Mouse (Mus musculus) forebrain, embryonic 14.5 days (tissue): ENCODE results near the gene Pip5k1b. TPM values are rescaled to one million over a fixed set of nuclear protein-coding genes. Genes with fewer than 3 reads are reported as not detected.

Experiments
- ATAC-seq: fragments of 200-750 bp; cut with Nextera tagmentation; 2 replicates; pipeline ENCODE4 v1.8.0; 2017; ENCODE audit warnings: mild to moderate bottlenecking, moderate library complexity
- DNase-seq: peaks from one replicate; pipeline ENCODE4 v3.0.0-alpha.2; 2015; ENCODE audit warnings: low spot score
- H3K27ac ChIP-seq: fragments of 300-500 bp; sonication (generic); 2 replicates; pipeline ENCODE4 v1.5.1; 2014; ENCODE audit warnings: low read depth, mild to moderate bottlenecking, control low read depth, low read length, moderate library complexity
- H3K27me3 ChIP-seq: fragments of 300-500 bp; sonication (generic); replicated peaks from 2 replicates; pipeline ENCODE4 v1.6.1; 2014; ENCODE audit warnings: low read length, control low read depth, mixed read lengths; ENCODE audit not compliant: control insufficient read depth, insufficient read depth
- H3K36me3 ChIP-seq: fragments of 300-500 bp; sonication (generic); 2 replicates; pipeline ENCODE4 v1.6.1; 2014; ENCODE audit warnings: low read length, control low read depth; ENCODE audit not compliant: control insufficient read depth, insufficient read depth
- H3K4me1 ChIP-seq: fragments of 300-500 bp; sonication (generic); 2 replicates; pipeline ENCODE4 v1.6.1; 2014; ENCODE audit warnings: antibody characterized with exemption, low read length, control low read depth; ENCODE audit not compliant: control insufficient read depth, insufficient read depth
- H3K4me2 ChIP-seq: fragments of 300-500 bp; sonication (generic); 2 replicates; pipeline ENCODE4 v1.6.1; 2014; ENCODE audit warnings: mild to moderate bottlenecking, control low read depth, low read length
- H3K4me3 ChIP-seq: fragments of 300-500 bp; sonication (generic); 2 replicates; pipeline ENCODE4 v1.5.1; 2014; ENCODE audit warnings: low read depth, low read length, control low read depth
- H3K9ac ChIP-seq: fragments of 300-500 bp; sonication (generic); 2 replicates; pipeline ENCODE4 v1.6.1; 2014; ENCODE audit warnings: mild to moderate bottlenecking, low read length, control low read depth, moderate library complexity
- H3K9me3 ChIP-seq: fragments of 300-500 bp; sonication (generic); replicated peaks from 2 replicates; pipeline ENCODE4 v1.6.1; 2016; ENCODE audit warnings: low read length, control low read depth, mixed read lengths; ENCODE audit not compliant: control insufficient read depth
- WGBS: fragments of 180-500 bp; shearing (Covaris S2); extraction: QIAGEN DNeasy Blood & Tissue Kit; methylation state at CpG from one replicate; pipeline ENCODE4 v1.1.7; 2014; 5-methylcytosine and 5-hydroxymethylcytosine counted together
- polyA plus RNA-seq: library from polyadenylated mRNA; unstranded; fragments of >200 nt; fragmentation: Nextera tagmentation; extraction: Ambion mirVana; gene quantifications from 2 replicates; pipeline ENCODE4 v1.2.1, GENCODE M21; 2014

Pip5k1b gene
- polyA plus RNA-seq, 1 experiment from 2014 or later = 2.1 TPM

GRCm38 (mm10) chr19:24415778-24416621 is 139.7 kb downstream of the Pip5k1b start:
- no peaks in the 10 kb centered on the region for H3K9me3 ChIP-seq
- WGBS = 77% methylated on average over 8 of the region's 8 CpGs
- no peaks in the 10 kb centered on the region for H3K4me1 ChIP-seq
- H3K4me2 ChIP-seq = no peak overlapping the region
- no peaks in the 10 kb centered on the region for H3K36me3 ChIP-seq
- DNase-seq = peak; percentile 24
- no peak overlapping the region for H3K27ac ChIP-seq
- 0 out of 2 replicates have a peak, but pooled peaks have one; percentile 32 for ATAC-seq
- no peaks in the 10 kb centered on the region for H3K27me3 ChIP-seq
- no peak overlapping the region for H3K9ac ChIP-seq
- no peak overlapping the region for H3K4me3 ChIP-seq

DNA sequence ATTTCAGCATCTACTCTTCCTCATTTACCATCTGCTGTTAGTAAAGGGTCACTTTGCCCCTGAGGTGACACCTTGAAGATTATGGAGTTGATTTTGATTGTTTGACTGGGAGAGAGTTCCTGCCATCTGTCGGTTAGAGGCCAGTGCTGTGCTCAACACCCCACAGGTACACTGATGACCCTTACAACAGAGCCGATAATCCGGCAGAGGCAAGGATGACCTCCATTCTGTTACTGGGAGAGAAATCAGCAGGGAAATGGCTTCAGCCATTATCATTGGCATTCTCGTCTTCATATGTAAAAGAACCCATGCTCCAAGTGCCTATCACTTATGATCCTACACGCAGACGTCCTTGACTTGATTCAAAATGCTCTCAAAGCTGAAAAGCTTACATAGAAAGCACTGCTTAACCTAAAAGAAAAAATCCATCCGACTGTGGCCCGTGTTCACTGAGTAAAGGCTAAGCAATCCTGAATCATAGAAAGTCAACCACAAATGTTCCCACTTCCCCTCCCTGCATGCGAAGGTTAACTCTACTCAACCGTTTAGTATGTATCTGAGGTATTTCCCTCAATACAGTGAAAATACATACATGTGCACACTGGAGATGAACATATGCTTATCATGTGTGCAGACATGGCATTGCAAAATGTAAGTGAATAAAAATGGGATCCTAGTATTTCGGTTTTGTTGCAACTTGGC is 146.7 kb downstream of the Pip5k1b start:
- no peaks in the 10 kb centered on the region for H3K4me1 ChIP-seq
- no peak overlapping the region for H3K27ac ChIP-seq
- DNase-seq = no peak
- no peaks in the 10 kb centered on the region for H3K27me3 ChIP-seq
- no peak overlapping the region for H3K4me3 ChIP-seq
- no peak for ATAC-seq
- H3K9me3 ChIP-seq = no peaks in the 10 kb centered on the region
- H3K4me2 ChIP-seq = no peak overlapping the region
- no peaks in the 10 kb centered on the region for H3K36me3 ChIP-seq
- H3K9ac ChIP-seq = no peak overlapping the region
- WGBS = 88% methylated on average over 11 of the region's 11 CpGs

- no peak overlapping the region for H3K4me2 ChIP-seq
- ATAC-seq (no peak), DNase-seq (no peak)
- no peak overlapping the region for H3K27ac ChIP-seq
- H3K27me3 ChIP-seq = no peaks in the 10 kb centered on the region
- no peaks in the 10 kb centered on the region for H3K36me3 ChIP-seq
- H3K4me1 ChIP-seq = no peaks in the 10 kb centered on the region
- no peak overlapping the region for H3K9ac ChIP-seq
- no peak overlapping the region for H3K4me3 ChIP-seq
- 99% methylated on average over 3 of the region's 3 CpGs for WGBS
- H3K9me3 ChIP-seq = no peaks in the 10 kb centered on the region
These were observed 151.0 kb downstream of the Pip5k1b start for GRCm38 (mm10) chr19:24404716-24405115.

DNA sequence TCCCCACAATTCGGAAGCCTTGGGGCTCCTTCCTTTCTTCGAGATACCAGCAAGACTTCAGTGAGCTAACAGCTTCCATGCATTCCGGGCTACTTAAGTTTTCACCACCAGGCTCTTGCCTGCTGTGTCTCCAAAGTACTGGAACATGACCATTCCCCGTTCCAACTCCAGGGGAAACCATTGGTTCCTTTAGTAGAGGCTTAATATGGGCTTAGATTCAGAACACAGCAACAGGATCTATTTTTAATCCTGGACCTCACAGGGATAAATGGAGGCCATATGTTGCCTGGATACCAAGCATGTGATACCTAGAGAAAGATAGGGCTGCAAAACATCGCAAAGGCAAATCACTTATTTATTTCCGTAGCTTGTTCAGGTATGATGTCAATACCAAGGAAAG is 152.4 kb downstream of the Pip5k1b start:
- ATAC-seq (no peak), DNase-seq (no peak)
- Histone ChIP-seq H3K4me1 (no peaks in the 10 kb centered on the region), H3K4me3 (no peak overlapping the region), H3K27ac (no peak overlapping the region), H3K9ac (no peak overlapping the region), H3K9me3 (no peaks in the 10 kb centered on the region), H3K27me3 (no peaks in the 10 kb centered on the region), H3K36me3 (no peaks in the 10 kb centered on the region), H3K4me2 (no peak overlapping the region)
- WGBS = 93% methylated on average over 6 of the region's 6 CpGs

DNA sequence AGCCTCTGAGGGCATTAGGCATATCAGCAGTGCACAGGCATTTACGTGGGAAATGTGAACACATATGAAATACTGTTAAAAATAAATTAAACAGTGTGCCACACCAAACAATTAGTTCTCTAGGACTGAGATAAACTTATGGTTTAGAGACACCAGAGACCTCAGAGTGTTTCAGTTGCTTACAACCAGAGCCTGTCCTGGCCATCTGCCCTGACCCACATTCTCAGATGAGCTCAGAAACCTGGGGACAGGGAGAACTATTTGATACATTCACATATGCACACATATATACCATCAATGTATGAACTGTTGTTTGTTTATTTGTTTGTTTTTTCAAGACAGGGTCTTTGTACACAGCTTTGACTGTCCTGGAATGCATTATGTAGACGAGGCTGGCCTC is 161.8 kb downstream of the Pip5k1b start:
- no peaks in the 10 kb centered on the region for H3K36me3 ChIP-seq
- WGBS = 81% methylated on average over 2 of the region's 2 CpGs
- DNase-seq = no peak
- ATAC-seq = no peak
- H3K27ac ChIP-seq = no peak overlapping the region
- H3K9ac ChIP-seq = no peak overlapping the region
- no peaks in the 10 kb centered on the region for H3K9me3 ChIP-seq
- no peak overlapping the region for H3K4me3 ChIP-seq
- no peaks in the 10 kb centered on the region for H3K27me3 ChIP-seq
- H3K4me1 ChIP-seq = no peaks in the 10 kb centered on the region
- no peak overlapping the region for H3K4me2 ChIP-seq

- no peak overlapping the region for H3K27ac ChIP-seq
- no peak overlapping the region for H3K4me3 ChIP-seq
- DNase-seq (no peak), ATAC-seq (no peak)
- no peaks in the 10 kb centered on the region for H3K9me3 ChIP-seq
- 88% methylated on average over 9 of the region's 9 CpGs for WGBS
- no peaks in the 10 kb centered on the region for H3K4me1 ChIP-seq
- H3K9ac ChIP-seq = no peak overlapping the region
- H3K4me2 ChIP-seq = no peak overlapping the region
- no peaks in the 10 kb centered on the region for H3K36me3 ChIP-seq
- no peaks in the 10 kb centered on the region for H3K27me3 ChIP-seq
These were observed 164.0 kb downstream of the Pip5k1b start for GRCm38 (mm10) chr19:24391519-24392251.

DNA sequence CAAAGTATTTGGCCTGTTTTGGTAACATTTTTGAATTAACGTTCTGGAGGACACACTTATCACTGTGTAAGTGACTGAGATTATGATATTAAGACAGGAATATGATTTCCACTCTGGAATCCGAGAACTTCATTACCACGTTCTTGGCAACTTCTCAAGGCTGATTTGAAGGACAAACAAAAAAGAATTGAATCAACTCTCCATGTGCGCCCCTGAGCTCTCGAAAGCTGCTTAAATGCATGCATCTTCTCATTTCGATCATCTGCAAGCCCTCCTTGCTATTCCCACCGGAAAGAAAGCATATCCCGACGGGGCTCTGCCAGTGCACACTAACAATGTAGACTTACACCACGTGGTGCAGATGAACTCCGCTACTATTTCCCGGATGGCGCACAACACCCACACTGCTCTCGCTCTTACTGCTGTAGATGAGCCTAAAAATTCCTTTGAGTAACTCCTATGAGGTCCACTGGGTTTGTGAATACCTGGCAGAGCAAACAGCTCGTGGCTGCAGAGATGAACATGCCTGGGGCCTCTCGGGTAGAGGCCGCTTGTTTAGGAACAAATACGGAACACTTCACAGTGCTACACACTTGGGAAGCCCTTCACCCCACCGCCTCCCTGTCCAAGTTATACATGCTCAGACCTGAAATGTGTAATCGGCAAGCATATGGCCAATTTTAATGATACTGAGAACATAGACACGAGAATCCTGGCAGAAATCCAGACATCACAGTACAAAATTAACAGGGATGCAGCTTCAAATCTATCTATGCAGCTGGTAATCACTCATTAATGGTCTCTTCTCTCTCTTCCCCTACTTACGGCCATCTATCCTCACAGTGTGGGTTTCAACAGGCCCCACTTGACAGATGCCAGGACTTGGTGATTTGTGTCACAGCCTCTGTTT is 168.5 kb downstream of the Pip5k1b start:
- DNase-seq (peak; percentile 78), ATAC-seq (peak; percentile 79)
- H3K9ac ChIP-seq = no peak overlapping the region
- H3K27ac ChIP-seq = peak overlapping the region; percentile 54; the same call in 1 of the 2 replicates
- H3K36me3 ChIP-seq = no peaks in the 10 kb centered on the region
- H3K4me2 ChIP-seq = no peak overlapping the region
- no peak overlapping the region for H3K4me3 ChIP-seq
- H3K9me3 ChIP-seq = no peaks in the 10 kb centered on the region
- H3K27me3 ChIP-seq = no peaks in the 10 kb centered on the region
- 77% methylated on average over 22 of the region's 22 CpGs for WGBS
- no peaks in the 10 kb centered on the region for H3K4me1 ChIP-seq

DNA sequence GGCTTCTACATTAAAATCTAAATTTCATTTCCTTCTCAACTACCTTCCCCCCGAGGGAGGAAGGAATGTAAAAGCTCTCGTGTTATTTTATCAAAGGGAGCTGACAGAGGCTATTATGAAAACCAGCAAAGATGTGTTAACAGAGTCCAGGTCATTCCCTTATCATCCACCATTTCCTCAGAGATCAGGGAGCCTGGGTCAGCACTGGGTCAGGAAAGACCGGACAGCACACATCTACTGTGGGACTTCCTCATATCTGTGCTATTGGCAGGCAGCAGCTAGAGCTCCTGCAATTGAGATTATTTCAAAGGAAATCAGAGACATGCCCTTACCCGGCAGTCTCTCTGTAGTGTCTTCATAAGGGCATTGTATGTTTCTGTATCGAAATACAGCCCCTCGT is 177.2 kb downstream of the Pip5k1b start:
- Histone ChIP-seq H3K27me3 (no peaks in the 10 kb centered on the region), H3K36me3 (no peaks in the 10 kb centered on the region), H3K4me1 (no peaks in the 10 kb centered on the region), H3K4me2 (no peak overlapping the region), H3K9ac (no peak overlapping the region), H3K27ac (no peak overlapping the region), H3K9me3 (no peaks in the 10 kb centered on the region), H3K4me3 (no peak overlapping the region)
- WGBS = 84% methylated on average over 6 of the region's 6 CpGs
- no peak for DNase-seq
- no peak for ATAC-seq
